Mouse (Mus musculus) heart, embryonic 12.5 days (tissue): ENCODE data around the gene Ncoa1. TPM values are rescaled to one million over a fixed set of nuclear protein-coding genes. Genes with fewer than 3 reads are reported as not detected.

Experiments used
- ATAC-seq: fragments of 200-750 bp; cut with Nextera tagmentation; 2 replicates; pipeline ENCODE4 v1.8.0; 2017; ENCODE audit warnings: moderate TSS enrichment, moderate library complexity; ENCODE audit not compliant: insufficient number of reproducible peaks, low FRiP score
- H3K27ac ChIP-seq: fragments of 300-500 bp; sonication (generic); 2 replicates; pipeline ENCODE4 v1.5.1; 2016; ENCODE audit warnings: mild to moderate bottlenecking, moderate library complexity; ENCODE audit not compliant: poor library complexity, severe bottlenecking
- H3K27me3 ChIP-seq: fragments of 300-500 bp; sonication (generic); replicated peaks from 2 replicates; pipeline ENCODE4 v1.6.1; 2016; ENCODE audit warnings: mild to moderate bottlenecking, moderate library complexity
- H3K36me3 ChIP-seq: fragments of 300-500 bp; sonication (generic); 2 replicates; pipeline ENCODE4 v1.6.1; 2016; ENCODE audit warnings: mild to moderate bottlenecking, moderate library complexity
- H3K4me1 ChIP-seq: fragments of 300-500 bp; sonication (generic); replicated peaks from 2 replicates; pipeline ENCODE4 v1.6.1; 2016; ENCODE audit warnings: mild to moderate bottlenecking
- H3K4me2 ChIP-seq: fragments of 300-500 bp; sonication (generic); 2 replicates; pipeline ENCODE4 v1.6.1; 2016; ENCODE audit warnings: mild to moderate bottlenecking, moderate library complexity
- H3K4me3 ChIP-seq: fragments of 300-500 bp; sonication (generic); 2 replicates; pipeline ENCODE4 v1.5.1; 2016; ENCODE audit warnings: mild to moderate bottlenecking
- H3K9ac ChIP-seq: fragments of 300-500 bp; sonication (generic); 2 replicates; pipeline ENCODE4 v1.6.1; 2016; ENCODE audit warnings: mild to moderate bottlenecking, moderate library complexity
- H3K9me3 ChIP-seq: fragments of 300-500 bp; sonication (generic); replicated peaks from 2 replicates; pipeline ENCODE4 v1.6.1; 2016; ENCODE audit warnings: mild to moderate bottlenecking, moderate library complexity
- WGBS: fragments of 180-500 bp; shearing (Covaris S2); methylation state at CpG from one replicate; pipeline ENCODE4 v1.1.7; 2016; 5-methylcytosine and 5-hydroxymethylcytosine counted together
- polyA plus RNA-seq: library from polyadenylated mRNA; unstranded; fragments of >200 nt; fragmentation: Nextera tagmentation; extraction: Ambion mirVana; gene quantifications from 2 replicates; pipeline ENCODE4 v1.2.1, GENCODE M21; 2016

The Ncoa1 gene
- polyA plus RNA-seq, 1 experiment from 2014 or later = 8.7 TPM

DNA sequence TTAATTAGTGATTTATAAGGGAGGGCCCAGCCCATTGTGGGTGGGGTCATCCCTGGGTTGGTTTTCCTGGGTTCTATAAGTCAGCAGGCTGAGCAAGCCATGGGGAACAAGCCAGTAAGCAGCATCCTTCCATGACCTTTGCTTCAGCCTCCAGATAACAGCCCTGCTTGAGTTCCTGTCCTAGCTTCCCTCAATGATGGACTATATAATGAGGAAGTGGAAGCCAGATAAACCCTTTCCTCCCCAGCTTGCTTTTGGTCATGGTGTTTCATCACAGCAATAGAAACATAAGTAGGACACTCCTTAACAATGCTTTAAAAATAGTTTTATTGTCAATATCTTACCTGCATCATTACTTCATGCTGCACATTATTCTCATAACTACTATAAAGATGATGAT, 163.2 kb downstream of the Ncoa1 start:
- H3K27me3 ChIP-seq = no peaks in the 10 kb centered on the region
- H3K4me2 ChIP-seq = no peak overlapping the region
- ATAC-seq = no peak
- H3K9ac ChIP-seq = no peak overlapping the region
- no peak overlapping the region for H3K27ac ChIP-seq
- H3K4me1 ChIP-seq = peaks cover 8% of the 10 kb centered on the region
- no peaks in the 10 kb centered on the region for H3K9me3 ChIP-seq
- peaks cover 8% of the 10 kb centered on the region for H3K36me3 ChIP-seq
- H3K4me3 ChIP-seq = no peak overlapping the region

DNA sequence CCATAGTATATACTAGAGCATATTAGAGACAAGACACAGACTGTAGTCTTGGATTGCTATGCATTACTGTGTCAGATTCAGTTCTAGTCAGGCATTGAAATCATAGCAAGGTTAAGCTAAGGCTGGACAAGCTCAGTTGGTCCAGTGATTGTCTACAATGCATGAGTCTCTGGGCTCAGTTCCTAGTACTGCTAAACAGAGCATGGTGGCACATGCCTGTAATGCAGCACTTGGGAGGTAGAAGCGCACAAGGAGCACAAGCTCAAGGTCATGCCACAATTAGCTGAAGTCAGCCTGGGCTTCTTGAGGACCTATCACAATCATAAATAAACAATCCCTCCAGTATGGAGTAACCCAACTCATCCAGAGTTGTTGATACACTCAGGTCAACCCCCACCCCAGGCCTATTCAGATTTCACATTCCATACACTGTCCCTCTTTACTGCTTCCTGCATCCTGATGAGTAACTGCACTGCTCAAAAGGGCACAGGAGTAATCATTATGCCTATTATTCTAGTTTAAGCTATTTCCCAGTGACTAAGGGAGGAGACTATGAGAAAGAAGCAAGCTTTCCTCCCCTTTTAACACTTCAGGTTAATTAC, 170.2 kb downstream of the Ncoa1 start:
- H3K9me3 ChIP-seq = no peaks in the 10 kb centered on the region
- H3K27me3 ChIP-seq = no peaks in the 10 kb centered on the region
- no peak overlapping the region for H3K9ac ChIP-seq
- H3K4me1 ChIP-seq = peaks cover 9% of the 10 kb centered on the region; the same call in 1 of the 2 replicates
- H3K4me3 ChIP-seq = no peak overlapping the region
- no peak for ATAC-seq
- H3K36me3 ChIP-seq = peaks cover 4% of the 10 kb centered on the region; the same call in 1 of the 2 replicates
- H3K27ac ChIP-seq = no peak overlapping the region
- H3K4me2 ChIP-seq = no peak overlapping the region
- 81% methylated on average over 1 of the region's 1 CpGs for WGBS

DNA sequence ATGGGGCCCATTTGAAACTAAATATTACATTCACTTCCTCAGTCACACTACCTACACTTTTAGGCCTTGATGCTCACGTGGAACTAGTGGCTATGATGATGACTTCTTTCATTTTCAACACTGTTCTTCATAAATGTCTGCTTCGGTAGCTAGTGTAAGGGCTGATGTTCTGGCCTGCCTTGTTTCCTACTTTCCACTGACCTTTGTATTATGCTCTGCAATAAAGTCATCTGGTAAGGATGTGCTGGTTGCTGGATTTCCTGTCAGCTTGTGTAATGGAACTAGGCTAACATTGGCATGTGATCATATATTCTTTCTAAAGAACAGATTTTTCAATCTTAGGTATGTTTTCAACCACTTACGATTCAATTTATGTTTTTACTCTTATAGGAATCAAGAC, 177.7 kb downstream of the Ncoa1 start:
- no peak overlapping the region for H3K4me2 ChIP-seq
- H3K27me3 ChIP-seq = no peaks in the 10 kb centered on the region
- peaks cover 11% of the 10 kb centered on the region for H3K36me3 ChIP-seq
- no peak for ATAC-seq
- H3K27ac ChIP-seq = no peak overlapping the region
- no peak overlapping the region for H3K4me3 ChIP-seq
- H3K9me3 ChIP-seq = no peaks in the 10 kb centered on the region
- no peak overlapping the region for H3K9ac ChIP-seq
- WGBS = 77% methylated on average over 3 of the region's 3 CpGs
- H3K4me1 ChIP-seq = no peaks in the 10 kb centered on the region

GRCm38 (mm10) chr12:4298626-4299025, 178.4 kb downstream of the Ncoa1 start:
- no peak for ATAC-seq
- Histone ChIP-seq H3K4me3 (no peak overlapping the region), H3K4me1 (no peaks in the 10 kb centered on the region), H3K27me3 (no peaks in the 10 kb centered on the region), H3K9ac (no peak overlapping the region), H3K36me3 (peaks cover 11% of the 10 kb centered on the region), H3K9me3 (no peaks in the 10 kb centered on the region), H3K27ac (no peak overlapping the region), H3K4me2 (no peak overlapping the region)
- WGBS = 60% methylated on average over 4 of the region's 4 CpGs

DNA sequence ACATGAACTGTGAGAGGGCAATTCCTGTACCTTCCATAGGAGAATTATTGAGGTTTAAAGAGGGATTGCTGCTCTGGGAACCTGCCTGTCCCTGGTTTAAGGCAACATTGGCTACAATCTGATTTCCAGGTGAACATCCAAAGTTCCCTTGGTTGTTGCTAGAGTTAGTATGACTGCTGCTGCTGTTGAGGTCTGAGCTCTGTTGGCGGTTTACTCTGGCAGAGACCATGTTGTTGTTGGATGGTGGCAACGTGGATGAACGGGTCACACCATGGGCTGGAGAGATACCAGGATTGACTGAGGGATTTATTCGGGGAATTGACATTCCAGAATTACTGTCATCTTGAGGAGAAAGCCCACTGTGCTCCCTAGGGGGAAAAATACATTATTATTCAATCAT, 181.1 kb downstream of the Ncoa1 start:
- Histone ChIP-seq H3K4me3 (no peak overlapping the region), H3K27me3 (no peaks in the 10 kb centered on the region), H3K27ac (no peak overlapping the region), H3K36me3 (peaks cover 11% of the 10 kb centered on the region), H3K9me3 (no peaks in the 10 kb centered on the region), H3K9ac (no peak overlapping the region), H3K4me1 (no peaks in the 10 kb centered on the region), H3K4me2 (no peak overlapping the region)
- ATAC-seq = no peak
- WGBS = 78% methylated on average over 4 of the region's 4 CpGs

DNA sequence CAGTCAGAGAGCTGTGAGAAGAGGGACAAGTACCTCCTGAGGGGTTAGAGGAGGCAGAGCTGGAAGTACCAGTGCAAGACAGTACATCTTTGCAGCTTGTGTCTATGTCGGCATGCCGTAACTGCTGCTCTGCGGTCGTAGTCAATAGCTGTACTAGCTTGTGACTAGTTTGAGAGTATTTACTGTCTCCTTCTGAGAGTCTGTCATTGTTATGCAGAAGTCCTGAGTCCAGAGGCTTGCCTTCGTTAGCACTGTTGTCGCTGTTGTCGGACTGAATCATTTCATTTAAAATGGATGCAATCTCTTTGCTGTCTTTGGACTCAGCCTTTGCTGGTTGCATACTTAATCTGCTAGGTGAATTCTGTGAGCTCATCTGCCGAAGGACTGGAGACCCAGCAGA, 181.7 kb downstream of the Ncoa1 start:
- Histone ChIP-seq H3K4me1 (no peaks in the 10 kb centered on the region), H3K4me2 (no peak overlapping the region), H3K27me3 (no peaks in the 10 kb centered on the region), H3K4me3 (no peak overlapping the region), H3K36me3 (peaks cover 14% of the 10 kb centered on the region), H3K27ac (no peak overlapping the region), H3K9ac (no peak overlapping the region), H3K9me3 (no peaks in the 10 kb centered on the region)
- no peak for ATAC-seq
- 82% methylated on average over 8 of the region's 8 CpGs for WGBS

DNA sequence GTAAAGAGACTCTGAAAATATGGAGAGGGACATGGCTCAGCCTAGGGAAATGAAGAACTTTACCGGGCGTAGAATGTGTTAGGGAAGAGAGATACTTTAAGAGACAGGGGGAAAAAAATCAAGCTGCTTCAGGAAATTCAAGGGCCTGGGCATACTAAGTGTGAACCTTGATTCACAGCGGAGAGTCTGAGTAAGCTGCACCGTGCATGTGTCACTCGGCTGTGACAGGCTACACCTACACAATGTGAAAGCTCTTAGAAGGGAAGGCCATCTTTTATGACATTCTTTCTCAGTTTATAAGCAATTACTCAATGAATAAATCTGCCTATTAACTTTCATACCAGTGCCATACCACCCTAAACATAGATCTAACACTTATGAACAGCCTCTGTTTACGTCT, 183.2 kb downstream of the Ncoa1 start:
- Histone ChIP-seq H3K36me3 (peaks cover 18% of the 10 kb centered on the region), H3K27me3 (no peaks in the 10 kb centered on the region), H3K4me3 (no peak overlapping the region), H3K9ac (no peak overlapping the region), H3K4me2 (no peak overlapping the region), H3K27ac (no peak overlapping the region), H3K9me3 (no peaks in the 10 kb centered on the region), H3K4me1 (no peaks in the 10 kb centered on the region)
- no peak for ATAC-seq
- 83% methylated on average over 6 of the region's 6 CpGs for WGBS

DNA sequence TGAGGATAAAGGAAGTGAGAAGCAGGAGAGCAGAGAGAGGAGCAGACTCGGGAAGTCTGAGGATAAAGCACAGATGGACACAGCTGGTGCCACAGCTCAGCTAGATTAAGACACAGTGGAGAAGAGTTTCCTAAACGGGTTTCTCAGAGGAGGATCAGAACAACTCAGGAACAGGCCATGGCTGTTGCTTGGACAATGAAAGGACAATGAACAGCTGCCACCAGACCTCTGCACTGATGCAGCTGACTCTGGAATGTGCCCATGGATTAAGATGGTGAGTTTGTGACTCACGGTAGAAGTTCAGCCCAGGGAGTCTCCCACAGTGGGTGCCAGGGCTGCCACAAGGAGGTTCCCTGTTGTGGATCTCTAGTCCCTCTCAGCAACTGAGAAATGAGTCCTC, 191.8 kb downstream of the Ncoa1 start:
- Histone ChIP-seq H3K4me2 (no peak overlapping the region), H3K27ac (no peak overlapping the region), H3K27me3 (no peaks in the 10 kb centered on the region), H3K4me3 (no peak overlapping the region), H3K9me3 (no peaks in the 10 kb centered on the region), H3K4me1 (no peaks in the 10 kb centered on the region; the same call in 1 of the 2 replicates), H3K9ac (no peak overlapping the region), H3K36me3 (peaks cover 5% of the 10 kb centered on the region)
- WGBS = 20% methylated on average over 3 of the region's 3 CpGs
- ATAC-seq = no peak

- Histone ChIP-seq H3K27ac (no peak overlapping the region), H3K27me3 (no peaks in the 10 kb centered on the region), H3K36me3 (peaks cover 6% of the 10 kb centered on the region), H3K4me2 (no peak overlapping the region), H3K4me1 (no peaks in the 10 kb centered on the region), H3K4me3 (no peak overlapping the region), H3K9ac (no peak overlapping the region), H3K9me3 (no peaks in the 10 kb centered on the region)
- 72% methylated on average over 3 of the region's 3 CpGs for WGBS
- ATAC-seq = no peak
These were observed 197.1 kb downstream of the Ncoa1 start for GRCm38 (mm10) chr12:4279878-4280277.

- peaks cover 12% of the 10 kb centered on the region for H3K36me3 ChIP-seq
- H3K27me3 ChIP-seq = no peaks in the 10 kb centered on the region
- H3K9ac ChIP-seq = no peak overlapping the region
- WGBS = 89% methylated on average over 3 of the region's 3 CpGs
- no peak for ATAC-seq
- H3K9me3 ChIP-seq = no peaks in the 10 kb centered on the region
- no peak overlapping the region for H3K4me2 ChIP-seq
- H3K4me3 ChIP-seq = no peak overlapping the region
- H3K4me1 ChIP-seq = no peaks in the 10 kb centered on the region
- no peak overlapping the region for H3K27ac ChIP-seq
These were observed 197.8 kb downstream of the Ncoa1 start for GRCm38 (mm10) chr12:4278978-4279755.

DNA sequence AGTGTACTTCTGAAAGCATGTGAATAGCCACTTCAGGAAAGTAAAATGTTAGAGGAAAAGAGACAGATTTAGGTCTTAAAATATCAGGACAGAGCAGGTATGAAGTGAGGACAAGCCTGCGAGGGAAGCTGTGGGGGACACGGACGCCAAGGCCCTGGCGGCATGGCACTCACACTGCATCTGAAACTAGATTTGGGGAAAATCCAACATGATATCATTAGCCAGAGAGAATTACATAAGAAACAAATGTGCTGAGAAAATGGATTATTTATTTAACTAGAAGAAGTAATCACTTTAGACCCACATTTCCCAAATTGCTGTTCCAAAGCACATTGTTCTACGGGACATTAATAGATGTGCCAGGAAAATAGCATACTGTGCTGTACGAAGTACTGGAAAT, 205.9 kb downstream of the Ncoa1 start:
- no peaks in the 10 kb centered on the region for H3K4me1 ChIP-seq
- WGBS = 89% methylated on average over 6 of the region's 6 CpGs
- no peak overlapping the region for H3K4me3 ChIP-seq
- peaks cover 47% of the 10 kb centered on the region for H3K36me3 ChIP-seq
- H3K27me3 ChIP-seq = no peaks in the 10 kb centered on the region
- no peak overlapping the region for H3K4me2 ChIP-seq
- H3K9me3 ChIP-seq = peaks cover 7% of the 10 kb centered on the region; the same call in 1 of the 2 replicates
- no peak overlapping the region for H3K9ac ChIP-seq
- no peak overlapping the region for H3K27ac ChIP-seq
- no peak for ATAC-seq
